Mouse (Mus musculus): ENCODE results near the gene Anapc11.
"Not testable (repeated sequence)": the region's sequence is repeated elsewhere in the genome, so short reads cannot be mapped to it uniquely, and the experiment has no call there.

DNA sequence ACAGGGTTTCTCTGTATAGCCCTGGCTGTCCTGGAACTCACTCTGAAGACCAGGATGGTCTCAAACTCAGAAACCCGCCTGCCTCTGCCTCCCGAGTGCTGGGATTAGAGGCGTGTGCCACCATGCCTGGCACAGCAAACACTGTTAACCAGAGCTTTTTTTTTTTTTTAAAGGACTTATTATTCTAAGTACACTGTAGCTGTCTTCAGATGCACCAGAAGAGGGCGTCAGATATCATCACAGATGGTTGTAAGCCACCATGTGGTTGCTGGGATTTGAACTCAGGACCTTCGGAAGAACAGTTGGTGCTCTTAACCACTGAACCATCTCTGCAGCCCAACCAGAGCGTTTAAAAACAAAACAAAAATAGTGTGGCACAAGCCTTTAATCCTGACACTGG lies 39.4 kb upstream of the Anapc11 start:
- TF ChIP-seq CTCF (IDR thresholded peaks at IDR 0.05; ENCODE audit: low read depth, low read length); GATA1 (IDR thresholded peaks at IDR 0.05; ENCODE audit: borderline replicate concordance, low read length); GATA2 (IDR thresholded peaks at IDR 0.05; ENCODE audit: borderline replicate concordance, low read depth, low read length); TAL1 (conservative IDR thresholded peaks at IDR 0.05; ENCODE audit: low read depth, low read length): not testable (repeated sequence)
